Mouse (Mus musculus) frontal cortex, postnatal 10 days (tissue): ENCODE results near the gene Abca1.
A peak's percentile ranks its signal among the peaks of the same experiment; 100 is the strongest.

Experiments used
- DNase-seq, 2 experiments: peaks; one replicate each; pipeline ENCODE4 v3.0.0; 2022; ENCODE audit warnings: low spot score in 2 of 2, mixed read lengths in 1 of 2

The Abca1 gene

GRCm38 (mm10) chr4:53009871-53010270 lies 149.8 kb downstream of the Abca1 start:
- DNase-seq, result no peak

DNA sequence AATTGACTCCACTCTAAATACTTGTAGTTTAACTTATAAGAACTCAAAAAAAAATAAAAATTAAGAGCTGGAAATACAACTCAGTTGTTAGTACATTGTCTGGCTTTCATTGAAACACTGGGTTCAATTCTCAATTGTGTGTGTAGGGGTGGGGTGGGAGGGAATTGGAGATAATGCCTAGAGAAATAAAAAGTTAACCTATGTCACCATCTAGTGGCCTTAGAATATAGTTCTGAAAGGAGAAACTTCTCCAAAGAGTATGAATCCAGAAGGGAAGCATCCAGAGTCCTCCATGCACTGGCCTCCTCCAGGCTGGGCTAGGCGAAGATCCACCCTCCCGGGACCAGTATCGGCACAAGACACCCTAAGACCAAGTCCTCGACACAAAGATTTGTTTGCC lies 150.5 kb downstream of the Abca1 start:
- DNase-seq, result no peak

DNA sequence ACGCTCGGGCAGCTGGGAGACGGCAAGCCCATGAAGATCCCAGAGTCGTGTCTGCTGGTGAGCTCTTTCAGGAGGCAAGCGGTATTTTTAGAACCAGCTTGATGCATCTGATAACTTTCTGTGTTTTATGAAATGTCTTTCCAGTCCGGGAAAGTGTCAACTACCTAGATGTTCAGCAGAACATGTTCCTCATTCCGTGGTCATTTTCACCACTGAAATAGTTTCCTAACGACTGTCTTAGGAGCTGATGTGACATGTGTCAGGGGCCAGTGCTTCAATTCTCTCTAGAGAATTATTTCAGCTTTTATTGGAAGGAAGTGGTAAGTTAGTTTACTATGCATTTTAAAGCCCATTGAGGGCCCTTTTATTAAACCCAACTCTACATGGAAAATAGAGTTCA lies 159.5 kb downstream of the Abca1 start:
- no peak for DNase-seq

DNA sequence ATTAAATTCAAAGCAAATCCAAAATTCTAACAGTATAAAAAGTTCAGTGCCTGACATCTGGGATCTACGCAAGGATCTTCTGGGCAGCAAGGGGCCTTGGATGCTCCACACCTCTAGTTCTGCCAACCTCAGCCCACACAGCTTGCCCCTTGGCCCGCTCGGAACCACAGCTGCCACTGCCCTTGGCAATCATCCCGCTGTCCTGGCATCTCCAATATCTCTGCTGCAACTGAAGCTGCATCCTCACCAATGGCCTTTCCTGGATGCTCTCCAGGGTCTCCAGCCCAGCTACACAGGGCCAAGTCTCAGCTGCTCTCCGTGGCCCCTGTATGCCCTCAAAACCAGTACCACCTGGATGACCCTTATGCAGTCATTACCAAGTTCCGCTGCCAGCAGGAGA lies 160.2 kb downstream of the Abca1 start:
- DNase-seq, result no peak

DNA sequence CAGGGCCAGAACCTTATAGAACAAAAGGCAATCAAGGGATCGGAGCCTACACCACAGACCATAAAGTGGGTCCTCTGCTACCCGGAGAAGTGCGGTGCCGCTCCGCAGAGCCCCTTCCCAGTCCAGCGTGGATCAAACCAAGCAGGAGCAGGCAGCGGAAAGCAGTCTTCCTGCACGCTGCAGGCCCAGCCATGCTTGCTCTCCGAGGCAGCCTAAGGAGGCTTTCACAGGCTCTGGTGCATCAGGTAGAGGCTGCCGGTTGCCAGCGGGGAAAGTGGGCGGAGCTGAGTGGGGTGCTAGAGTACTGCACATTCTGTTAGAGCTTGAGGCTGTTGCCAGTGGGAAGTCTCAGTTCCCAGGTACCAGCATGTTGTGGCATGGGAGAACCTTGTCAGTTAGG lies 170.4 kb downstream of the Abca1 start, which contains the start of gene Nipsnap3a:
Gene Nipsnap3a, plus strand, starts transcription at position 25 of the 400 bp plus-strand sequence.
- DNase-seq, result no peak

GRCm38 (mm10) chr4:52986266-52986665 lies 173.4 kb downstream of the Abca1 start:
- no peak for DNase-seq

- DNase-seq, result peak in 1 of 2 experiments; percentile 14
Observed at GRCm38 (mm10) chr4:52985216-52985615, 174.5 kb downstream of the Abca1 start.
